Mouse (Mus musculus) lung, embryonic 14.5 days (tissue): ENCODE results near the gene Sgsm2. TPM values are rescaled to one million over a fixed set of nuclear protein-coding genes. Genes with fewer than 3 reads are reported as not detected.
A peak's percentile ranks its signal among the peaks of the same experiment; 100 is the strongest.

ENCODE experiments used
- ATAC-seq: fragments of 200-750 bp; cut with Nextera tagmentation; 2 replicates; pipeline ENCODE4 v1.8.0; 2017; ENCODE audit warnings: mild to moderate bottlenecking, moderate TSS enrichment, moderate library complexity; ENCODE audit not compliant: insufficient read depth
- DNase-seq: peaks from one replicate; pipeline ENCODE4 v3.0.0-alpha.2; 2015
- H3K27ac ChIP-seq: fragments of 300-500 bp; sonication (generic); 2 replicates; pipeline ENCODE4 v1.5.1; 2014; ENCODE audit warnings: low read depth, mild to moderate bottlenecking, moderate library complexity
- H3K27me3 ChIP-seq: fragments of 300-500 bp; sonication (generic); 2 replicates; pipeline ENCODE4 v1.6.1; 2014; ENCODE audit warnings: low read length, control low read depth; ENCODE audit not compliant: insufficient read depth
- H3K36me3 ChIP-seq: fragments of 300-500 bp; sonication (generic); 2 replicates; pipeline ENCODE4 v1.6.1; 2014; ENCODE audit warnings: control low read depth; ENCODE audit not compliant: insufficient read depth
- H3K4me1 ChIP-seq: fragments of 300-500 bp; sonication (generic); 2 replicates; pipeline ENCODE4 v1.6.1; 2014; ENCODE audit warnings: antibody characterized with exemption, control low read depth; ENCODE audit not compliant: insufficient read depth
- H3K4me2 ChIP-seq: fragments of 300-500 bp; sonication (generic); 2 replicates; pipeline ENCODE4 v1.6.1; 2014; ENCODE audit warnings: mild to moderate bottlenecking
- H3K4me3 ChIP-seq: fragments of 300-500 bp; sonication (generic); 2 replicates; pipeline ENCODE4 v1.5.1; 2014; ENCODE audit warnings: low read depth, low read length
- H3K9ac ChIP-seq: fragments of 300-500 bp; sonication (generic); 2 replicates; pipeline ENCODE4 v1.6.1; 2014
- H3K9me3 ChIP-seq: fragments of 300-500 bp; sonication (generic); 2 replicates; pipeline ENCODE4 v1.6.1; 2016; ENCODE audit warnings: low read depth, low read length, control low read depth
- CTCF ChIP-seq: IDR thresholded peaks from 2 replicates; pipeline ENCODE4 v1.5.1; 2016; ENCODE audit warnings: antibody characterized with exemption, low read depth
- WGBS: fragments of 180-500 bp; shearing (Covaris S2); extraction: QIAGEN DNeasy Blood & Tissue Kit; methylation state at CpG from one replicate; pipeline ENCODE4 v1.1.7; 2014; 5-methylcytosine and 5-hydroxymethylcytosine counted together
- polyA plus RNA-seq: library from polyadenylated mRNA; unstranded; fragments of >200 nt; fragmentation: Nextera tagmentation; extraction: Ambion mirVana; gene quantifications from 2 replicates; pipeline ENCODE4 v1.2.1, GENCODE M21; 2014

Sgsm2 gene
- polyA plus RNA-seq, 1 experiment from 2014 or later, result 4.8 TPM

- peak; percentile 76 for DNase-seq
- Histone ChIP-seq H3K4me2 (peak overlapping the region; percentile 95), H3K36me3 (no peaks in the 10 kb centered on the region), H3K9ac (peak overlapping the region; percentile 79), H3K9me3 (no peaks in the 10 kb centered on the region), H3K27me3 (no peaks in the 10 kb centered on the region), H3K27ac (peak overlapping the region; percentile 96), H3K4me3 (peak overlapping the region; percentile 79), H3K4me1 (peaks cover 16% of the 10 kb centered on the region)
- no peak for ATAC-seq
- 3% methylated on average over 26 of the region's 26 CpGs for WGBS
- TF ChIP-seq CTCF, result no peak
These were observed 64.2 kb downstream of the Sgsm2 start for GRCm38 (mm10) chr11:74832503-74833143.

- Histone ChIP-seq H3K4me3 (peak overlapping the region; percentile 79), H3K27me3 (no peaks in the 10 kb centered on the region), H3K4me2 (peak overlapping the region; percentile 95), H3K36me3 (no peaks in the 10 kb centered on the region), H3K9ac (peak overlapping the region; percentile 79), H3K4me1 (peaks cover 16% of the 10 kb centered on the region), H3K27ac (peak overlapping the region; percentile 96), H3K9me3 (no peaks in the 10 kb centered on the region)
- ATAC-seq (peak; percentile 77), DNase-seq (peak; percentile 99)
- 0 out of 2 replicates have a peak, but pooled peaks have one; percentile 5 for TF ChIP-seq CTCF
- under 1% methylated on average over 61 of the region's 61 CpGs for WGBS
These were observed 65.0 kb downstream of the Sgsm2 start for GRCm38 (mm10) chr11:74831606-74832451.

- peak overlapping the region; percentile 95 for H3K4me2 ChIP-seq
- no peaks in the 10 kb centered on the region for H3K36me3 ChIP-seq
- H3K9me3 ChIP-seq, result no peaks in the 10 kb centered on the region
- peak overlapping the region; percentile 79 for H3K9ac ChIP-seq
- under 1% methylated on average over 35 of the region's 35 CpGs for WGBS
- 0 out of 2 replicates have a peak, but pooled peaks have one; percentile 0 for ATAC-seq
- H3K27me3 ChIP-seq, result no peaks in the 10 kb centered on the region
- TF ChIP-seq CTCF, result 0 out of 2 replicates have a peak, but pooled peaks have one; percentile 0
- peak overlapping the region; percentile 79 for H3K4me3 ChIP-seq
- peaks cover 16% of the 10 kb centered on the region for H3K4me1 ChIP-seq
- DNase-seq, result peak; percentile 69
- H3K27ac ChIP-seq, result peak overlapping the region; percentile 96
These were observed 65.7 kb downstream of the Sgsm2 start for GRCm38 (mm10) chr11:74831191-74831605.

- Histone ChIP-seq H3K9ac (peak within 1 kb of the TSS; percentile 79), H3K4me1 (peaks cover 16% of the 10 kb centered on the region), H3K27ac (peak within 1 kb of the TSS; percentile 96), H3K4me3 (peak within 1 kb of the TSS; percentile 79), H3K36me3 (no peaks in the 10 kb centered on the region), H3K27me3 (no peaks in the 10 kb centered on the region), H3K9me3 (no peaks in the 10 kb centered on the region), H3K4me2 (peak within 1 kb of the TSS; percentile 95)
- peak; percentile 90 for ATAC-seq
- WGBS, result under 1% methylated on average over 70 of the region's 70 CpGs
- 0 out of 2 replicates have a peak, but pooled peaks have one; percentile 12 for TF ChIP-seq CTCF
- peak; percentile 99 for DNase-seq
These were observed 66.4 kb downstream of the Sgsm2 start, which contains the start of gene Mnt for GRCm38 (mm10) chr11:74830256-74831161. Gene Mnt (plus strand): TSS chr11:74830920.

- H3K27me3 ChIP-seq, result no peaks in the 10 kb centered on the region
- peak; percentile 45 for ATAC-seq
- no peaks in the 10 kb centered on the region for H3K9me3 ChIP-seq
- peaks cover 16% of the 10 kb centered on the region for H3K4me1 ChIP-seq
- DNase-seq, result peak; percentile 90
- no peaks in the 10 kb centered on the region for H3K36me3 ChIP-seq
- H3K9ac ChIP-seq, result peak overlapping the region; percentile 27
- TF ChIP-seq CTCF, result peak; percentile 46
- peak overlapping the region; percentile 79 for H3K4me3 ChIP-seq
- peak overlapping the region; percentile 96 for H3K27ac ChIP-seq
- H3K4me2 ChIP-seq, result peak overlapping the region; percentile 95
- under 1% methylated on average over 20 of the region's 20 CpGs for WGBS
These were observed 67.0 kb downstream of the Sgsm2 start for GRCm38 (mm10) chr11:74829812-74830211.

GRCm38 (mm10) chr11:74828965-74829550, 67.8 kb downstream of the Sgsm2 start:
- H3K9ac ChIP-seq, result peak overlapping the region; percentile 27
- H3K36me3 ChIP-seq, result no peaks in the 10 kb centered on the region
- H3K9me3 ChIP-seq, result no peaks in the 10 kb centered on the region
- no peak for TF ChIP-seq CTCF
- ATAC-seq, result no peak
- no peak for DNase-seq
- H3K27me3 ChIP-seq, result no peaks in the 10 kb centered on the region
- WGBS, result 13% methylated on average over 11 of the region's 11 CpGs
- H3K4me2 ChIP-seq, result peak overlapping the region; percentile 95
- peak overlapping the region; percentile 79 for H3K4me3 ChIP-seq
- H3K27ac ChIP-seq, result 0 out of 2 replicates have a peak overlapping the region, but pooled peaks have one; percentile 96
- H3K4me1 ChIP-seq, result peaks cover 16% of the 10 kb centered on the region
